In genomic region chr10:32029996-32030395, GRCm38 (mm10) we compare ENCODE assay signal across 17 mouse cellular contexts.
"Had no signal": no experiment of that assay in that cellular context is flagged by ENCODE, and none has a peak within 500 bp of the region (broad histone marks: within the 10 kb centered on the region; RNA-seq: fewer than 3 reads in every experiment).

No protein-coding gene starts in this region.

- H3K27ac ChIP-seq: kidney, postnatal 0 days; layer of hippocampus, adult 2 months; limb, embryonic 13.5 days; liver, embryonic 14.5 days; midbrain, embryonic 10.5 days; neural tube, embryonic 12.5 days; stomach, embryonic 15.5 days had no signal

- DNase-seq: kidney, adult 11 months; kidney, adult 9 months; kidney, postnatal 36 days; layer of hippocampus, postnatal 36 days; lung, adult 18-20 months; lung, postnatal 10 days; lung, postnatal 4 days; midbrain, embryonic 14.5 days; thymus, postnatal 36 days had no signal

- H3K4me3 ChIP-seq: layer of hippocampus, adult 2 months; limb, embryonic 13.5 days; midbrain, embryonic 10.5 days; myocyte; neural tube, embryonic 12.5 days; stomach, embryonic 15.5 days had no signal
